Mouse (Mus musculus) CD8-positive naive resting alpha-beta T cell, adult 2 months (primary cell): Measurements from ENCODE around the gene Lsg1.

Experiments used
- DNase-seq, 2 experiments: peaks; one replicate each; pipeline ENCODE4 v3.0.0; 2022; ENCODE audit warnings: low read depth in 2 of 2, low spot score in 2 of 2

The Lsg1 gene

GRCm38 (mm10) chr16:30587494-30588327, at the start of gene Lsg1:
Lsg1 (minus strand) TSS chr16:30587592.
- DNase-seq, result peak; percentile 85 to 86

GRCm38 (mm10) chr16:30633906-30634746, 46.7 kb upstream of the Lsg1 start:
- DNase-seq, result no peak

GRCm38 (mm10) chr16:30629509-30629908, 42.1 kb upstream of the Lsg1 start:
- DNase-seq, result no peak

GRCm38 (mm10) chr16:30628401-30628800, 41.0 kb upstream of the Lsg1 start:
- DNase-seq, result no peak

GRCm38 (mm10) chr16:30627586-30628337, 40.4 kb upstream of the Lsg1 start:
- no peak for DNase-seq

GRCm38 (mm10) chr16:30624640-30625039, 37.2 kb upstream of the Lsg1 start:
- DNase-seq, result no peak

- DNase-seq, result no peak
These were observed 36.3 kb upstream of the Lsg1 start for GRCm38 (mm10) chr16:30623645-30624044.

GRCm38 (mm10) chr16:30616281-30616680, 28.9 kb upstream of the Lsg1 start:
- no peak for DNase-seq

GRCm38 (mm10) chr16:30614705-30615317, 27.4 kb upstream of the Lsg1 start:
- DNase-seq, result no peak

- no peak for DNase-seq
These were observed 26.7 kb upstream of the Lsg1 start for GRCm38 (mm10) chr16:30614122-30614521.

- no peak for DNase-seq
These were observed 25.7 kb upstream of the Lsg1 start for GRCm38 (mm10) chr16:30613122-30613521.

- DNase-seq, result no peak
These were observed 23.9 kb upstream of the Lsg1 start for GRCm38 (mm10) chr16:30611331-30611730.

GRCm38 (mm10) chr16:30607868-30608267, 20.5 kb upstream of the Lsg1 start:
- DNase-seq, result no peak

GRCm38 (mm10) chr16:30605528-30605927, 18.1 kb upstream of the Lsg1 start:
- no peak for DNase-seq

- no peak for DNase-seq
These were observed 17.4 kb upstream of the Lsg1 start for GRCm38 (mm10) chr16:30604807-30605137.

GRCm38 (mm10) chr16:30604061-30604806, 16.8 kb upstream of the Lsg1 start:
- no peak for DNase-seq

- DNase-seq, result no peak
These were observed 16.1 kb upstream of the Lsg1 start for GRCm38 (mm10) chr16:30603531-30603842.

- DNase-seq, result no peak
These were observed 15.5 kb upstream of the Lsg1 start for GRCm38 (mm10) chr16:30602684-30603530.

GRCm38 (mm10) chr16:30601946-30602345, 14.6 kb upstream of the Lsg1 start:
- DNase-seq, result no peak
